Mouse (Mus musculus): ENCODE data around the gene Hcfc2. TPM values are rescaled to one million over a fixed set of nuclear protein-coding genes. Genes with fewer than 3 reads are reported as not detected.

Gene Hcfc2
- polyA plus RNA-seq, 1 experiment from 2014 or later, result 26.6 TPM

GRCm38 (mm10) chr10:82762756-82763681 lies 67.1 kb downstream of the Hcfc2 start:
- Histone ChIP-seq H3K27me3 (replicated peaks; ENCODE audit: low read depth, poor library complexity, severe bottlenecking) (no peaks in the 10 kb centered on the region), H3K4me3 (peak overlapping the region; percentile 96), H3K27ac (replicated peaks) (peak overlapping the region; percentile 100), H3K4me1 (peaks cover 37% of the 10 kb centered on the region), H3K36me3 (replicated peaks) (peaks cover 37% of the 10 kb centered on the region), H3K9me3 (no peaks in the 10 kb centered on the region)
- peak; percentile 70 for DNase-seq (ENCODE audit: low spot score)
- 1% methylated on average over 48 of the region's 48 CpGs for WGBS

GRCm38 (mm10) chr10:82763840-82764631 lies 68.1 kb downstream of the Hcfc2 start, which contains the start of gene Nfyb:
Gene Nfyb (minus strand): TSS chr10:82764144.
- H3K4me3 ChIP-seq, result peak within 1 kb of the TSS; percentile 96

DNA sequence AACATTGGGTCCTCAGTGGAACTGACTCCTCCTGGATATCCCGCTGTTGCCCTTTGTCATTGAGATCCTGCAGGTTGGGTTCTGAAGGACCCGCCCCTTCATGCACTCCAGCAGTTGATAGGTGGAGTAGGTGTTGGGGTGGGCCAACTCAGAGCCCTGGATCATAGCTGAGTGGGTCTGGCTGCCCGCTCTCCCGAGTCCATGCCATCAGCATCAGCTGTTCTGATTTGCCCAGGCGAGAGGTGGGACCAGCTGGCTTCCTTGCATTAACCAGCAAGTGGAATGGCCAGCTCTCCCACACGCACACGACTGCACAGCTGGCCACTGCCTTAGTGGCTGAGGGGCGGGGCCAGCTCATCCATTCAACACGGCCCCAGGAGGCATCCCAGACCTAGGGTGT lies 72.9 kb downstream of the Hcfc2 start:
- Histone ChIP-seq H3K4me3 (no peak overlapping the region), H3K4me1 (peaks cover 12% of the 10 kb centered on the region), H3K36me3 (replicated peaks) (no peaks in the 10 kb centered on the region), H3K9me3 (no peaks in the 10 kb centered on the region), H3K27me3 (replicated peaks; ENCODE audit: low read depth, poor library complexity, severe bottlenecking) (no peaks in the 10 kb centered on the region), H3K27ac (replicated peaks) (no peak overlapping the region)
- 20% methylated on average over 9 of the region's 9 CpGs for WGBS
- DNase-seq (ENCODE audit: low spot score), result peak; percentile 23

More at GRCm38 (mm10) chr10:82763840-82764631, 68.1 kb downstream of the Hcfc2 start, which contains the start of gene Nfyb:
- Histone ChIP-seq H3K27me3 (replicated peaks; ENCODE audit: low read depth, poor library complexity, severe bottlenecking) (no peaks in the 10 kb centered on the region), H3K9me3 (no peaks in the 10 kb centered on the region), H3K36me3 (replicated peaks) (peaks cover 26% of the 10 kb centered on the region), H3K27ac (replicated peaks) (peak within 1 kb of the TSS; percentile 100), H3K4me1 (peaks cover 40% of the 10 kb centered on the region)
- WGBS, result under 1% methylated on average over 68 of the region's 68 CpGs
- peak; percentile 99 for DNase-seq (ENCODE audit: low spot score)

DNA sequence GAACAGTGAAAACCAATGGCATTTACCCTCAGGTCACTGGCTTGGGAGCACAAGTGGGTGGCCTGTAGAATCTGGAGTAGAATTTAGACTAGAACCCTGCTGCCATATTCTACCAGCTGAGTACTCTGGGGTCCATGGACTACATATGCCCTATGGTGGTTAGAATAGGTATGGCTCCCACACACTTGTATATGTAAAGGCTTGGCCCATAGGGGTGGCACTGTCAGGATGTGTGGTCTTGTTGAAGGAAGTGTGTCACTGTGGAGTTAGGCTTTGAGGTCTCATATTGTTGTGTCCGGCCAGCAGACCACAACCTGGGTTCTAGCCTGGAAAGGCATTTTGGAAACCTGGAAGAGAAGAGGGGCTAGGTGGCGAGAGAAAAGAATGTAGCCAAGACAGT lies 74.8 kb downstream of the Hcfc2 start:
- Histone ChIP-seq H3K36me3 (replicated peaks) (no peaks in the 10 kb centered on the region), H3K9me3 (no peaks in the 10 kb centered on the region), H3K4me3 (no peak overlapping the region), H3K4me1 (peaks cover 6% of the 10 kb centered on the region; the same call in 1 of the 2 replicates), H3K27ac (replicated peaks) (no peak overlapping the region), H3K27me3 (replicated peaks; ENCODE audit: low read depth, poor library complexity, severe bottlenecking) (no peaks in the 10 kb centered on the region)
- no peak for DNase-seq (ENCODE audit: low spot score)
- 86% methylated on average over 2 of the region's 2 CpGs for WGBS

DNA sequence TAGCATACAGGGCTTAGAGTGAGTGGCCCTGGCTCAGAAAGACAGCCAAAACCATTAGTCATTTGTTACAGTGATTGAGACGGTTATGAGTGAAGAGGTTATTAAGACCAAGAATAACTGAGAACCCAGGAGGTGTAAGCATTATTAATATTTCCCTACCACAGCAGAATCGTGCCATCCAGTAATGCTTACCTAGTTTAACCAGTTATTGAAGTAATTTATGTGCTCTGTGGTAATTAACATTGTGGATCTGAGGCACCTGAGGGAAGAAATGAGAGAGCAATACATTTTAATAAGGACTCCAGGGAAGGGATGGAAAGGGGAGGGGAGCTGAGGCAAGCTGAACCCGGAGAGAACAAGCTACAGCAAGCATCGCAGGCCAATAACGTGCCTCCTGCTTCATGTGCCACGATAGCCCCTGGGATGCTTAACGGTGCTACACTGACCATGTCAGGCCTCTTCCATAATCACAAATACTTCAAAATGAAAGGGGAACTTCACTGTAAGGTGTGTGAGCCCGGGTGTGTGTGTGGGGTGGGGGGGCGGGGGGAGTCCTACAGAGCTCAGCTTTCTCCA lies 75.7 kb downstream of the Hcfc2 start:
- Histone ChIP-seq H3K27me3 (replicated peaks; ENCODE audit: low read depth, poor library complexity, severe bottlenecking) (no peaks in the 10 kb centered on the region), H3K27ac (replicated peaks) (no peak overlapping the region), H3K4me1 (peaks cover 6% of the 10 kb centered on the region; the same call in 1 of the 2 replicates), H3K4me3 (no peak overlapping the region), H3K9me3 (no peaks in the 10 kb centered on the region), H3K36me3 (replicated peaks) (no peaks in the 10 kb centered on the region)
- DNase-seq (ENCODE audit: low spot score), result no peak
- 79% methylated on average over 9 of the region's 9 CpGs for WGBS

DNA sequence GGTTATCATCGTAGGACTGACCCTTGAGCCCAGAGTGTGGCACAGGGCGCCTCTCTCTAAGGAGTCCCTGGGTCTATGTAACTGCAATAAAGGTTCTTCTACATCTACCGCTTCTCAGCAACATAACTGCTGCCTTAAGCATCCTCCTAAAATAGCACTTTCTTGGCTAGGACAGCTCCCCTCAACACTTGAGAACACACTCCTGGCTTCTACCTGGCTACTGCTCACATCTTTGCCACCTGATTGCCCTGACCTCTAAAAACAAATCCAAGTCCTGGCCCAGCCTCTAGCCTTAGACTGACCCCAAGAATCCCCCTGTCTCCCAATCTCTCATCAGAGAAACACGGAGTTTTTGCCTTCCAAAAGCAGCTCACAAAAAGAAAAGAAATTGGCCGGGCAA lies 78.9 kb downstream of the Hcfc2 start:
- H3K9me3 ChIP-seq, result no peaks in the 10 kb centered on the region
- no peak overlapping the region for H3K27ac ChIP-seq (replicated peaks)
- no peaks in the 10 kb centered on the region for H3K36me3 ChIP-seq (replicated peaks)
- no peak overlapping the region for H3K4me3 ChIP-seq
- WGBS, result 90% methylated on average over 5 of the region's 5 CpGs
- H3K27me3 ChIP-seq (replicated peaks; ENCODE audit: low read depth, poor library complexity, severe bottlenecking), result no peaks in the 10 kb centered on the region
- DNase-seq (ENCODE audit: low spot score), result no peak
- peaks cover 9% of the 10 kb centered on the region for H3K4me1 ChIP-seq

- no peaks in the 10 kb centered on the region for H3K36me3 ChIP-seq (replicated peaks)
- DNase-seq (ENCODE audit: low spot score), result no peak
- no peaks in the 10 kb centered on the region for H3K27me3 ChIP-seq (replicated peaks; ENCODE audit: low read depth, poor library complexity, severe bottlenecking)
- no peak overlapping the region for H3K27ac ChIP-seq (replicated peaks)
- H3K4me1 ChIP-seq, result peaks cover 9% of the 10 kb centered on the region
- H3K9me3 ChIP-seq, result no peaks in the 10 kb centered on the region
- 76% methylated on average over 2 of the region's 2 CpGs for WGBS
- no peak overlapping the region for H3K4me3 ChIP-seq
These were observed 81.1 kb downstream of the Hcfc2 start for GRCm38 (mm10) chr10:82777075-82777474.

DNA sequence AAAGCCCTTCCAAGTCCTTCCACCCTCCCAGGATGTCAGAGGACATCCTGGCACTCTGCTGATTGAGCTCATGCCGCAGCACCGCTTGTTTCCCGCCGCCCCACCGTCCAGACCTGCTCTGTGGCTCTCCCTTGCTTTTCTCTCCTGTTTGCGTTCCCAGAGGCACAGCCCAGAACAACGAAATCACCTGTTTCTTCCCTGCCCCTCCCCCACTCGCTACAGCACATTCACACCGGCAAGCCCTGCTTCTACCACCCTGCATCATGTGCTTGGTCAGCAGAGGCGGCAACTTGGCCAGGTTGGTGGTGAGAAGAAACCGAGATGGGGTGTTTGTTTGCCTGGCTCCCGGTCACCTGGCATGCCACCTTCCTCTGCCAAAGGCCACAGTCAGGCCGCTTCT lies 81.9 kb downstream of the Hcfc2 start:
- WGBS, result 30% methylated on average over 13 of the region's 13 CpGs
- Histone ChIP-seq H3K27me3 (replicated peaks; ENCODE audit: low read depth, poor library complexity, severe bottlenecking) (no peaks in the 10 kb centered on the region), H3K4me3 (no peak overlapping the region), H3K36me3 (replicated peaks) (no peaks in the 10 kb centered on the region), H3K27ac (replicated peaks) (no peak overlapping the region), H3K9me3 (no peaks in the 10 kb centered on the region), H3K4me1 (peaks cover 9% of the 10 kb centered on the region)
- peak; percentile 24 for DNase-seq (ENCODE audit: low spot score)

DNA sequence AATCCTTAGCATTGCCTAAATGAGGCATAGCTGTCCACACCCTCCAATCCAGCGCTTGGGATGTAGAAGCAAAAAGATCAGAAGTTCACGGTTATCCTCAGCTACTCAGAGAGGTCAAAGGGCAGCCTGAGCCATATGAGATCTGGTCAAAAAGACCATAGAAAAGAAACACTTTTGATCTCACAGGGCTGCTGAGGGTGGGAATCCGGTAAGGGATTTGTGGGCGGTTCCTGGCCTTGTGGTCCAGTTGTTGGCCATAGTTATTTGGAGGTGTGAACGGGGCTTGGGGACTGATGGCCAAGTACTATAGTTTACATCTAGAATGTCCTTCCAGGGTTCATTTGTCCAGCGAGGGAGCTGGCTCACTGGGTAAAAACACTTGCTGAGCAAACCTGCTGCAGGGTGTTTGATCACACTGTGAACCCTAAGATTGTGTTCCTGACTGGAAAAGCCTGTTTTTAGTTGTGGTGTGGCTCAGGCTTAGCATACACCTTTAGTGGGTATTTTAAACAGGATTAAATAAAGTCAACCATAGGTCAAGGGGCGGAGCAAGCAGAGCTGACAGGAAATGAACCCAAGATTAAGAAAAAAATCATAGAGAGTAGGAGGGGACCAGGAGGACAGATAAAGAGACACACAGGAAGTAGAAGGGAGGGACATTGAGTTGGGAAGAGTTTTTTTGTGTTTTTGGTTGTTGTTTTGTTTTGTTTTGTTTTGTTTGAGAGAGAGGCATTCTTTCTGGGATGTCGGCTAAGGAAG lies 83.0 kb downstream of the Hcfc2 start:
- no peaks in the 10 kb centered on the region for H3K9me3 ChIP-seq
- no peak overlapping the region for H3K27ac ChIP-seq (replicated peaks)
- DNase-seq (ENCODE audit: low spot score), result no peak
- H3K4me3 ChIP-seq, result no peak overlapping the region
- 77% methylated on average over 8 of the region's 8 CpGs for WGBS
- H3K36me3 ChIP-seq (replicated peaks), result no peaks in the 10 kb centered on the region
- no peaks in the 10 kb centered on the region for H3K27me3 ChIP-seq (replicated peaks; ENCODE audit: low read depth, poor library complexity, severe bottlenecking)
- peaks cover 9% of the 10 kb centered on the region for H3K4me1 ChIP-seq

DNA sequence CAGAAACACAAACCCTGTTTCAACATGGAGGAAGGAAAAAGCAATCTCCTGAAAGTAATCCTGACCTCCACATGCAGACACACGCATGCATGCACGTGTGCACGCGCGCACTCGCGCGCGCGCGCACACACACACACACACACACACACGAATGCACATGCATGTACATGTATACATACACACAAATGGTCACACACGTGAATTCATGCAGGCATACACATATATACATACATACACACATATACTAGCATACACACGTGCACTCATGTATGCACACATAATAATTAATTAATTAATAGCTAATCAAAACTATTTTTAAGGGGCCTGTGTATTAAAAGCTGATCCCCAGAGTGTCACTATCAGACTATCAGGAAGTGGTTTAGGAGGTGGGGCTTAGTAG lies 83.9 kb downstream of the Hcfc2 start:
- WGBS, result 95% methylated on average over 14 of the region's 14 CpGs
- no peaks in the 10 kb centered on the region for H3K36me3 ChIP-seq (replicated peaks)
- H3K4me3 ChIP-seq, result no peak overlapping the region
- H3K4me1 ChIP-seq, result peaks cover 9% of the 10 kb centered on the region
- no peaks in the 10 kb centered on the region for H3K27me3 ChIP-seq (replicated peaks; ENCODE audit: low read depth, poor library complexity, severe bottlenecking)
- H3K27ac ChIP-seq (replicated peaks), result no peak overlapping the region
- no peaks in the 10 kb centered on the region for H3K9me3 ChIP-seq
- DNase-seq (ENCODE audit: low spot score), result no peak

DNA sequence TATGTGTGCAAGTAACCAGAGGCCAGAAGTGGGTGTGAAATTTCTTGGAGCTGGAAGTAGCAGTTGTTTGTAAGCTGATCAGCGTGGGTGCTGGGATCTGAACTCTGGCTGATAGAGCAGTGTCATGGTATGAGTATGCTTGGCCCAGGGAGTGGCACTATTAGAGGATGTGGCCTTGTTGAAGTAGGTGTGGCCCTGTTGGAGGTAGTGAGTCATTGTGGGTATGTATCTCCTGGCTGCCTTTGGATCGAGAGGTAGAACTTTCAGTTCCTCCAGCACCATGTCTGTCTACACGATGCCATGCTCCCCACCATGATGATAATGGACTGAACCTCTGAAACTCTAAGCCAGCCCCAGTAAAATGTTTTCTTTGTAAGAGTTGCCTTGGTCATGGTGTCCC lies 84.4 kb downstream of the Hcfc2 start:
- Histone ChIP-seq H3K4me3 (no peak overlapping the region), H3K9me3 (no peaks in the 10 kb centered on the region)
- WGBS, result 93% methylated on average over 3 of the region's 3 CpGs

DNA sequence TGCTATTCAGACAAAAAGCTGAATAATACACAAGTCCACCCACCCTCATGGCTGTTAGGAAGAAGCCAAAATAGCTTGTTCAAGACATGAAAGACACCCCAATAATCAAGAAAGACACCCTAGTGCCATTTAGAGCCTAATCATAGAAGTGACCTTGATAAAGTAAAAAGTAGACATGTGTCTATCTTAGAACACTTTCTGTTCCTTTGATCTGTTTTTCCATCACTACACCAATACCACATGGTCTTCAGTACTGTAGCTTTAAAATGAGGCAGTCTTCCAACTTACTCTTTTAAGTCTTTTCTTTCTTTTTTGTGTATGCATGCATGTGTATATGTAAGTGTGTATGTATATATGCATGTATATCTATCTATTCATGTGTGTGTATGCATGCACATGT lies 84.9 kb downstream of the Hcfc2 start:
- Histone ChIP-seq H3K27ac (replicated peaks) (no peak overlapping the region), H3K27me3 (replicated peaks; ENCODE audit: low read depth, poor library complexity, severe bottlenecking) (no peaks in the 10 kb centered on the region), H3K4me1 (peaks cover 9% of the 10 kb centered on the region), H3K36me3 (replicated peaks) (no peaks in the 10 kb centered on the region), H3K4me3 (no peak overlapping the region), H3K9me3 (no peaks in the 10 kb centered on the region)
- no peak for DNase-seq (ENCODE audit: low spot score)

More for the DNA sequence above, 84.4 kb downstream of the Hcfc2 start:
- no peak for DNase-seq (ENCODE audit: low spot score)
- H3K27ac ChIP-seq (replicated peaks), result no peak overlapping the region
- no peaks in the 10 kb centered on the region for H3K27me3 ChIP-seq (replicated peaks; ENCODE audit: low read depth, poor library complexity, severe bottlenecking)
- no peaks in the 10 kb centered on the region for H3K36me3 ChIP-seq (replicated peaks)
- H3K4me1 ChIP-seq, result peaks cover 9% of the 10 kb centered on the region

Measured in embryonic facial prominence, embryonic 10.5 days (tissue).